In genomic region chr17:32166687-32167086, GRCm38 (mm10) we compare ENCODE assay signal across 8 mouse cellular contexts. TPM values are rescaled to one million over a fixed set of nuclear protein-coding genes. Genes with fewer than 3 reads are reported as not detected.
DNase-seq lines count a peak whose midpoint lies in the region; ATAC-seq and TF ChIP-seq lines count a peak whose summit lies in the region.

Notch3 (minus strand) TSS chr17:32166852.

- peak within 1 kb of the TSS; percentile 41 for H3K4me3 ChIP-seq in embryonic fibroblast, embryonic 13.5 days (ENCODE audit: insufficient read depth, low read length)
- peak within 1 kb of the TSS; percentile 77 for H3K4me3 ChIP-seq in limb, embryonic 12.5 days (replicated peaks)
- H3K4me3 ChIP-seq in midbrain, postnatal 0 days (ENCODE audit: low read depth, low read length), result peak within 1 kb of the TSS; percentile 44

- H3K27me3 ChIP-seq in limb, embryonic 12.5 days, result peaks cover 5% of the 10 kb centered on the region; the same call in 1 of the 2 replicates
- no peaks in the 10 kb centered on the region for H3K27me3 ChIP-seq in midbrain, postnatal 0 days (ENCODE audit: insufficient read depth, low read length)

- DNase-seq in right cerebral cortex, postnatal 4 days, result peak; percentile 64
- no peak for DNase-seq in right cerebral cortex, adult 18-20 months
- peak; percentile 78 to 80 for DNase-seq in heart, postnatal 14 days
- peak; percentile 61 for DNase-seq in midbrain, postnatal 0 days (ENCODE audit: low spot score)
- DNase-seq in thymus, postnatal 4 days, result peak; percentile 89
- DNase-seq in frontal cortex, postnatal 36 days (ENCODE audit: low spot score in 2 of 2), result no peak

- intact Hi-C loops in heart, postnatal 14 days (cut with DNase I), result no loop called here

- peak; percentile 44 for ATAC-seq in limb, embryonic 12.5 days (ENCODE audit: insufficient number of reproducible peaks, insufficient read depth, low FRiP score, low TSS enrichment, low read depth)
- 0 out of 2 replicates have a peak, but pooled peaks have one; percentile 29 for ATAC-seq in midbrain, postnatal 0 days (ENCODE audit: low FRiP score)

- H3K4me2 ChIP-seq in limb, embryonic 12.5 days, result peak within 1 kb of the TSS; percentile 84
- H3K4me2 ChIP-seq in midbrain, postnatal 0 days (ENCODE audit: low read depth, low read length, poor library complexity, severe bottlenecking), result peak within 1 kb of the TSS; percentile 96

- H3K27ac ChIP-seq in embryonic fibroblast, embryonic 13.5 days (ENCODE audit: insufficient read depth, low read length), result no peak within 1 kb of the TSS
- H3K27ac ChIP-seq in limb, embryonic 12.5 days, result peak within 1 kb of the TSS; percentile 95
- H3K27ac ChIP-seq in midbrain, postnatal 0 days (ENCODE audit: low read depth, low read length), result peak within 1 kb of the TSS; percentile 72

- peak within 1 kb of the TSS; percentile 86 for H3K9ac ChIP-seq in limb, embryonic 12.5 days (replicated peaks)
- H3K9ac ChIP-seq in midbrain, postnatal 0 days (replicated peaks; ENCODE audit: low read length, poor library complexity, severe bottlenecking), result peak within 1 kb of the TSS; percentile 55

- TF ChIP-seq CTCF in embryonic fibroblast, embryonic 13.5 days (IDR thresholded peaks at IDR 0.05; ENCODE audit: borderline replicate concordance, insufficient read depth, low read length), result no peak
- no peak for TF ChIP-seq CTCF in midbrain, postnatal 0 days (IDR thresholded peaks at IDR 0.05)

- WGBS in limb, embryonic 12.5 days, result 0% methylated on average over 27 of the region's 39 CpGs
- 1% methylated on average over 34 of the region's 39 CpGs for WGBS in midbrain, postnatal 0 days

- peak; percentile 62 for TF ChIP-seq POLR2A in embryonic fibroblast, embryonic 13.5 days (IDR thresholded peaks at IDR 0.05; ENCODE audit: low read depth, low read length)

- no peaks in the 10 kb centered on the region for H3K36me3 ChIP-seq in limb, embryonic 12.5 days
- no peaks in the 10 kb centered on the region for H3K36me3 ChIP-seq in midbrain, postnatal 0 days (ENCODE audit: insufficient read depth, low read length)

- H3K4me1 ChIP-seq in embryonic fibroblast, embryonic 13.5 days (ENCODE audit: control insufficient read depth, insufficient read depth, low read length), result peaks cover 7% of the 10 kb centered on the region
- H3K4me1 ChIP-seq in limb, embryonic 12.5 days (replicated peaks), result peaks cover 49% of the 10 kb centered on the region
- no peaks in the 10 kb centered on the region for H3K4me1 ChIP-seq in midbrain, postnatal 0 days (ENCODE audit: insufficient read depth, low read length)

- no peaks in the 10 kb centered on the region for H3K9me3 ChIP-seq in limb, embryonic 12.5 days
- no peaks in the 10 kb centered on the region for H3K9me3 ChIP-seq in midbrain, postnatal 0 days (ENCODE audit: low read length)

RNA-seq across cellular contexts. Expression of gene Notch3, which starts in this region (rescaled TPM):
- 18.8 and 20.8 TPM in 2 replicates for polyA plus RNA-seq in embryonic fibroblast, embryonic 13.5 days (2011; ENCODE audit: insufficient read length, low read depth, missing spikeins)
- total RNA-seq in heart, postnatal 14 days (2021), result 10 to 100 TPM; 43.3 to 44.2 TPM
- 21.5 and 24.2 TPM in 2 replicates for polyA plus RNA-seq in limb, embryonic 12.5 days (2016; fragmentation: Nextera tagmentation; extraction: Ambion mirVana)
- 42.4 and 43.9 TPM in 2 replicates for total RNA-seq in midbrain, postnatal 0 days (2014; rRNA removed)
- polyA plus RNA-seq in midbrain, postnatal 0 days (2015; fragmentation: Nextera tagmentation; extraction: Ambion mirVana), result 5.2 and 5.7 TPM in 2 replicates

Comparison
In these comparisons a context has a peak if more than half of its experiments do, and no peak if none do; other contexts are left out.
1. DNase-seq: peak in right cerebral cortex, postnatal 4 days (single experiment), heart, postnatal 14 days (2 of 2), midbrain, postnatal 0 days (single experiment) and thymus, postnatal 4 days (single experiment); none in right cerebral cortex, adult 18-20 months (single experiment) and frontal cortex, postnatal 36 days (0 of 2).
2. Peak in every context shown above with its lines, with median percentiles within 50 percentile points of each other: H3K4me3 ChIP-seq.